Mouse (Mus musculus) intestine, postnatal 0 days (tissue): ENCODE results near the gene Gm20671. TPM values are rescaled to one million over a fixed set of nuclear protein-coding genes. Genes with fewer than 3 reads are reported as not detected.

Experiments
- ATAC-seq: fragments of 200-750 bp; cut with Nextera tagmentation; 2 replicates; pipeline ENCODE4 v1.8.0; 2017; ENCODE audit warnings: mild to moderate bottlenecking, moderate TSS enrichment, moderate library complexity
- H3K27ac ChIP-seq: fragments of 300-500 bp; sonication (generic); 2 replicates; pipeline ENCODE4 v1.5.1; 2014; ENCODE audit warnings: mild to moderate bottlenecking, low read depth, low read length, moderate library complexity
- H3K27me3 ChIP-seq: fragments of 300-500 bp; sonication (generic); replicated peaks from 2 replicates; pipeline ENCODE4 v1.6.1; 2014; ENCODE audit warnings: low read length, mixed read lengths; ENCODE audit not compliant: control insufficient read depth, insufficient read depth
- H3K36me3 ChIP-seq: fragments of 300-500 bp; sonication (generic); 2 replicates; pipeline ENCODE4 v1.6.1; 2014; ENCODE audit warnings: mild to moderate bottlenecking, moderate library complexity; ENCODE audit not compliant: control insufficient read depth, insufficient read depth
- H3K4me1 ChIP-seq: fragments of 300-500 bp; sonication (generic); replicated peaks from 2 replicates; pipeline ENCODE4 v1.6.1; 2014; ENCODE audit warnings: antibody characterized with exemption, low read length, mixed read lengths; ENCODE audit not compliant: control insufficient read depth, insufficient read depth
- H3K4me2 ChIP-seq: fragments of 300-500 bp; sonication (generic); replicated peaks from 2 replicates; pipeline ENCODE4 v1.6.1; 2014; ENCODE audit warnings: low read depth, mild to moderate bottlenecking, moderate library complexity
- H3K4me3 ChIP-seq: fragments of 300-500 bp; sonication (generic); 2 replicates; pipeline ENCODE4 v1.5.1; 2014; ENCODE audit warnings: low read depth, low read length
- H3K9ac ChIP-seq: fragments of 300-500 bp; sonication (generic); 2 replicates; pipeline ENCODE4 v1.6.1; 2014; ENCODE audit warnings: mild to moderate bottlenecking, low read depth, low read length
- H3K9me3 ChIP-seq: fragments of 300-500 bp; sonication (generic); 2 replicates; pipeline ENCODE4 v1.6.1; 2016; ENCODE audit warnings: mixed run types; ENCODE audit not compliant: control insufficient read depth
- CTCF ChIP-seq: sonication (generic); IDR thresholded peaks from 2 replicates; pipeline ENCODE4 v1.5.1; 2016; ENCODE audit warnings: low read depth, mild to moderate bottlenecking, control low read depth, antibody characterized with exemption, moderate library complexity
- WGBS: fragments of 180-500 bp; shearing (Covaris S2); extraction: QIAGEN DNeasy Blood & Tissue Kit; methylation state at CpG from one replicate; pipeline ENCODE4 v1.1.7; 2014; 5-methylcytosine and 5-hydroxymethylcytosine counted together
- polyA plus RNA-seq: library from polyadenylated mRNA; unstranded; fragments of >200 nt; fragmentation: Nextera tagmentation; extraction: Ambion mirVana; gene quantifications from 2 replicates; pipeline ENCODE4 v1.2.1, GENCODE M21; 2015

Gm20671 gene
- polyA plus RNA-seq, 1 experiment from 2014 or later: not detected

DNA sequence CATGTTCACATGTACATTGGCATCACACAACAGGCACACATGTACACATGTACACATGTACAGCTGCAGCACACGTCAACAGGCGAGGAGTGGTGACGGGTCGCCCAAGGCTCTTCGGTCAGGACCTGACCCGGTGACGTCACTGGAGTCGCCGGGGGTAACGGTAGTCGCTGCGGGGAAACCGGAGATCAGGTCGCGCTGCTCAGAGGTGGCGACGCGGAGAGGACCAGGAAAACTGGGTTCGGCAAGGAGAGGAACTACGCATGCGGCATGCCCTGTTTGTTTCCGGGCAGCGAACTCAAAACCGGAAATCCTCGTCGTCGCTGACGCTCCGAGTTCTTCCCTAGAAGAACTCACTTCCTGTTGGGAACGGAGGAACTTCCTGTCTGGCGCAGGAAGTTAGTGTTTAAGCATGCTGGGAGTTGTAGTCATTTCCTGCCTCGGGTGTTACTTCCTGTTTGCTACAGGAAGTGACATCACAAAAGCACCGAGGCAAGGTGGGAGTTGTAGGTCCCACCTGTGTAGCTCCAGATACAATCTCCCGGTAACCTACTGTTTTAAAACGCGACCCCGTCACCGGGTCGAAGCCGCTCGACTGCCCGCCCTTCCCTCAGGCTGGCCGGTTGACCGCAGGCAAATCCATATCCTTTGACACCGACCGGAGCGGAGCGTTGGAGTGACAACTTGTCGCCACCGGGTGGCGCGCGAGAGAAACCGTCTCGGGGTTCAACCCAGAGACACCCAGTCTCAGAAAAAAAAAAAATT is 113.0 kb downstream of the Gm20671 start:
- peak overlapping the region; percentile 91 for H3K27ac ChIP-seq
- under 1% methylated on average over 55 of the region's 55 CpGs for WGBS
- H3K9ac ChIP-seq: peak overlapping the region; percentile 50
- peak; percentile 83 for TF ChIP-seq CTCF
- H3K4me3 ChIP-seq: peak overlapping the region; percentile 52
- H3K9me3 ChIP-seq: no peaks in the 10 kb centered on the region
- ATAC-seq: peak; percentile 97
- no peaks in the 10 kb centered on the region for H3K36me3 ChIP-seq
- H3K4me1 ChIP-seq: no peaks in the 10 kb centered on the region
- H3K27me3 ChIP-seq: no peaks in the 10 kb centered on the region
- peak overlapping the region; percentile 66 for H3K4me2 ChIP-seq

DNA sequence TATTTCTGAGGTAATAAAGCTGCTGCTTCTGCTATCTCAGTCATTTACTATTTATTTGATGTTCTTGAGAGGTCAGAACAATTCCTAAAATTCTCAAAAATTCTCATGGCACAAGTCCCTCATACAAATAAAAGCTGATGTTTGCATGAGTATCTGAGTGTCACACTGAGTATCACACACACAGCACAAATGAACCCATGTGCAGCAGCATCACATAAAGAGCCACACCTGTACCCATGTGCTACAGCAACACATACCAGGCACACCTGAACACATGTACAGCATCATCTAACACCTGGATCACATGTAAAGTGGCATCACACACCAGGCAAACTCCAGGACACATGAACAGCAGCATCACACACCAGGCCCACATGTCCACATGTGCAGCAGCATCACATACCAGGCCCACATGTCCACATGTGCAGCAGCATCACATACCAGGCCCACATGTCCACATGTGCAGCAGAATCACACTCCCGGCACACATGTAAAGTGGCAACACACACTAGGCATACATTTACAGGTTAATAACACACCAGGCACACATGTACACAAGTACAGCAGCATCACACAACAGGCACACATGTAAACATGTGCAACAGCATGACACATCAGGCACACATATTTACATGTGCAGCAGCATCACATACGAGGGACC is 113.7 kb downstream of the Gm20671 start:
- Histone ChIP-seq H3K36me3 (no peaks in the 10 kb centered on the region), H3K27me3 (no peaks in the 10 kb centered on the region), H3K9me3 (no peaks in the 10 kb centered on the region), H3K9ac (peak overlapping the region; percentile 50), H3K4me3 (peak overlapping the region; percentile 52), H3K4me1 (no peaks in the 10 kb centered on the region), H3K27ac (peak overlapping the region; percentile 91), H3K4me2 (peak overlapping the region; percentile 66)
- no peak for TF ChIP-seq CTCF
- no peak for ATAC-seq
- WGBS: 18% methylated on average over 2 of the region's 2 CpGs

GRCm38 (mm10) chr5:32712221-32713041 is 114.5 kb downstream of the Gm20671 start:
- Histone ChIP-seq H3K9ac (no peak overlapping the region), H3K27me3 (no peaks in the 10 kb centered on the region), H3K4me3 (no peak overlapping the region), H3K9me3 (no peaks in the 10 kb centered on the region), H3K27ac (no peak overlapping the region), H3K4me1 (no peaks in the 10 kb centered on the region), H3K4me2 (peak overlapping the region; percentile 66; the same call in 1 of the 2 replicates), H3K36me3 (no peaks in the 10 kb centered on the region)
- ATAC-seq: no peak
- 62% methylated on average over 4 of the region's 4 CpGs for WGBS
- no peak for TF ChIP-seq CTCF

DNA sequence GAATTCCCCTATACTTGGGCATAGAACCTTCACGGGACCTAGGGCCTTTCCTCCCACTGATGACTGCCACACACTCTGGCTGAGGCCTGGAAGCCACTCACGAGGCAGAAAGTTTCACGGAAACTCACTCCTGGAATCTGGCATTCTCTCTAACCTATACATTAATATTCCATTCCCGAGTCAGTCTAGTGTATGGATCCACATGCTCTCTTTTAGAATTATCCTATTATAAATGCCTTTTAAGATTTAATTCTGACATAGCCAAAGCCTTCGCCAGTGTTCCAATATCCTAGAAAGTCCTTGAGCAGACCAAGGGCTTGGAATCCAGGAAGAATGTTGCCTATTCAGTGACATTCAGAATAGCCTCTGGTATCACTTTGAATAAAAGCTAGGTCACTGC is 115.4 kb downstream of the Gm20671 start:
- H3K9me3 ChIP-seq: no peaks in the 10 kb centered on the region
- H3K9ac ChIP-seq: no peak overlapping the region
- H3K36me3 ChIP-seq: no peaks in the 10 kb centered on the region
- no peak overlapping the region for H3K4me3 ChIP-seq
- peak overlapping the region; percentile 5; the same call in 1 of the 2 replicates for H3K27ac ChIP-seq
- no peak for ATAC-seq
- no peaks in the 10 kb centered on the region for H3K27me3 ChIP-seq
- no peaks in the 10 kb centered on the region for H3K4me1 ChIP-seq
- 80% methylated on average over 5 of the region's 5 CpGs for WGBS
- no peak overlapping the region for H3K4me2 ChIP-seq
- no peak for TF ChIP-seq CTCF

GRCm38 (mm10) chr5:32706226-32706780 is 120.6 kb downstream of the Gm20671 start:
- Histone ChIP-seq H3K27ac (no peak overlapping the region), H3K4me3 (no peak overlapping the region), H3K36me3 (no peaks in the 10 kb centered on the region), H3K9me3 (no peaks in the 10 kb centered on the region), H3K9ac (no peak overlapping the region), H3K27me3 (no peaks in the 10 kb centered on the region), H3K4me1 (no peaks in the 10 kb centered on the region), H3K4me2 (no peak overlapping the region)
- 41% methylated on average over 2 of the region's 2 CpGs for WGBS
- ATAC-seq: peak; percentile 81
- no peak for TF ChIP-seq CTCF
